Mouse (Mus musculus) frontal cortex, adult 2 months (tissue): ENCODE data around the gene Rasa3. TPM values are rescaled to one million over a fixed set of nuclear protein-coding genes. Genes with fewer than 3 reads are reported as not detected.

Experiments used
- DNase-seq, 2 experiments: peaks; one replicate each; pipeline ENCODE4 v3.0.0; 2022; ENCODE audit warnings: low spot score in 1 of 2; ENCODE audit errors: extremely low spot score in 1 of 2
- polyA plus RNA-seq: library from polyadenylated mRNA; depleted of rRNA; stranded (reverse); fragments of >200 nt; gene quantifications from 2 replicates; pipeline ENCODE4 v1.2.3, GENCODE M21; 2012

Rasa3 gene
- polyA plus RNA-seq, 1 experiment = 95.6 TPM

- DNase-seq = no peak
These were observed 99.5 kb downstream of the Rasa3 start for GRCm38 (mm10) chr8:13577869-13578268.

- peak in 1 of 2 experiments; percentile 59 for DNase-seq
These were observed 105.4 kb downstream of the Rasa3 start for GRCm38 (mm10) chr8:13571999-13572398.

GRCm38 (mm10) chr8:13562118-13562517, 115.3 kb downstream of the Rasa3 start, which contains the start of gene 1700029H14Rik:
Gene 1700029H14Rik, minus strand, starts transcription at chr8:13562461.
- DNase-seq = no peak

GRCm38 (mm10) chr8:13557526-13557925, 119.9 kb downstream of the Rasa3 start:
- DNase-seq = peak in 1 of 2 experiments; percentile 45

- DNase-seq = no peak
These were observed 125.9 kb downstream of the Rasa3 start for GRCm38 (mm10) chr8:13551574-13551830.

- peak; percentile 95 to 97 for DNase-seq
These were observed 126.5 kb downstream of the Rasa3 start for GRCm38 (mm10) chr8:13550718-13551573.

- peak in 1 of 2 experiments; percentile 69 for DNase-seq
These were observed 128.6 kb downstream of the Rasa3 start for GRCm38 (mm10) chr8:13548831-13549230.

GRCm38 (mm10) chr8:13548235-13548634, 129.2 kb downstream of the Rasa3 start:
- DNase-seq = peak in 1 of 2 experiments; percentile 44

GRCm38 (mm10) chr8:13546421-13546820, 131.0 kb downstream of the Rasa3 start:
- no peak for DNase-seq

GRCm38 (mm10) chr8:13541526-13541925, 135.9 kb downstream of the Rasa3 start:
- DNase-seq = no peak

GRCm38 (mm10) chr8:13540122-13540521, 137.3 kb downstream of the Rasa3 start:
- DNase-seq = no peak

GRCm38 (mm10) chr8:13538821-13539220, 138.6 kb downstream of the Rasa3 start:
- DNase-seq = peak; percentile 52 to 71

- DNase-seq = no peak
These were observed 140.3 kb downstream of the Rasa3 start for GRCm38 (mm10) chr8:13537102-13537501.

- DNase-seq = no peak
These were observed 144.3 kb downstream of the Rasa3 start for GRCm38 (mm10) chr8:13533123-13533522.

- no peak for DNase-seq
These were observed 145.7 kb downstream of the Rasa3 start for GRCm38 (mm10) chr8:13531602-13532171.

GRCm38 (mm10) chr8:13530941-13531340, 146.5 kb downstream of the Rasa3 start:
- peak; percentile 31 to 62 for DNase-seq

- DNase-seq = no peak
These were observed 147.0 kb downstream of the Rasa3 start for GRCm38 (mm10) chr8:13530401-13530800.

GRCm38 (mm10) chr8:13529891-13530316, 147.5 kb downstream of the Rasa3 start:
- DNase-seq = peak in 1 of 2 experiments; percentile 64

- DNase-seq = no peak
These were observed 148.2 kb downstream of the Rasa3 start for GRCm38 (mm10) chr8:13529011-13529840.

GRCm38 (mm10) chr8:13521392-13521791, 156.0 kb downstream of the Rasa3 start:
- no peak for DNase-seq

- DNase-seq = no peak
These were observed 157.1 kb downstream of the Rasa3 start for GRCm38 (mm10) chr8:13520349-13520748.
